Mouse (Mus musculus) limb, embryonic 15.5 days (tissue): ENCODE measurements at regions not wholly inside any gene's neighbourhood (a gene's known extent, or its start where the extent isn't known, plus 50 kb on each side); places are given as distances from the start of the nearest gene placed in this dataset.

Experiments used
- ATAC-seq: fragments of 200-750 bp; cut with Nextera tagmentation; 2 replicates; pipeline ENCODE4 v1.8.0; 2017; ENCODE audit warnings: low read depth, moderate TSS enrichment; ENCODE audit not compliant: insufficient number of reproducible peaks, low FRiP score, low TSS enrichment
- H3K27ac ChIP-seq: fragments of 300-500 bp; sonication (generic); 2 replicates; pipeline ENCODE4 v1.5.1; 2015; ENCODE audit warnings: moderate library complexity, mild to moderate bottlenecking, inconsistent platforms
- H3K27me3 ChIP-seq: fragments of 300-500 bp; sonication (generic); 2 replicates; pipeline ENCODE4 v1.6.1; 2015; ENCODE audit warnings: inconsistent platforms
- H3K36me3 ChIP-seq: fragments of 300-500 bp; sonication (generic); 2 replicates; pipeline ENCODE4 v1.6.1; 2015; ENCODE audit warnings: inconsistent platforms
- H3K4me1 ChIP-seq: fragments of 300-500 bp; sonication (generic); 2 replicates; pipeline ENCODE4 v1.6.1; 2015; ENCODE audit warnings: inconsistent platforms
- H3K4me2 ChIP-seq: fragments of 300-500 bp; sonication (generic); 2 replicates; pipeline ENCODE4 v1.6.1; 2015; ENCODE audit warnings: mild to moderate bottlenecking, inconsistent platforms
- H3K4me3 ChIP-seq: fragments of 300-500 bp; sonication (generic); 2 replicates; pipeline ENCODE4 v1.5.1; 2015; ENCODE audit warnings: mild to moderate bottlenecking, inconsistent platforms
- H3K9ac ChIP-seq: fragments of 300-500 bp; sonication (generic); 2 replicates; pipeline ENCODE4 v1.6.1; 2015; ENCODE audit warnings: inconsistent platforms
- H3K9me3 ChIP-seq: fragments of 300-500 bp; sonication (generic); 2 replicates; pipeline ENCODE4 v1.6.1; 2016; ENCODE audit warnings: inconsistent platforms
- WGBS: fragments of 180-500 bp; shearing (Covaris S2); methylation state at CpG from one replicate; pipeline ENCODE4 v1.1.7; 2015; 5-methylcytosine and 5-hydroxymethylcytosine counted together

GRCm38 (mm10) chr12:92187133-92187482 lies 338.2 kb upstream of the Sel1l start:
- Histone ChIP-seq H3K36me3 (no peaks in the 10 kb centered on the region), H3K27ac (no peak overlapping the region), H3K4me1 (no peaks in the 10 kb centered on the region), H3K4me2 (no peak overlapping the region), H3K4me3 (no peak overlapping the region), H3K27me3 (no peaks in the 10 kb centered on the region), H3K9ac (no peak overlapping the region), H3K9me3 (no peaks in the 10 kb centered on the region)
- WGBS, result 67% methylated on average over 2 of the region's 2 CpGs
- ATAC-seq, result no peak

- Histone ChIP-seq H3K4me3 (no peak overlapping the region), H3K27me3 (no peaks in the 10 kb centered on the region), H3K4me2 (no peak overlapping the region), H3K36me3 (no peaks in the 10 kb centered on the region), H3K9ac (no peak overlapping the region), H3K9me3 (no peaks in the 10 kb centered on the region), H3K4me1 (no peaks in the 10 kb centered on the region), H3K27ac (no peak overlapping the region)
- no peak for ATAC-seq
- 59% methylated on average over 6 of the region's 6 CpGs for WGBS
Measured at GRCm38 (mm10) chr12:92186448-92187132, 337.6 kb upstream of the Sel1l start.

GRCm38 (mm10) chr12:92179292-92179691 lies 330.3 kb upstream of the Sel1l start:
- 18% methylated on average over 5 of the region's 5 CpGs for WGBS
- no peaks in the 10 kb centered on the region for H3K27me3 ChIP-seq

GRCm38 (mm10) chr12:92156726-92157125 lies 307.8 kb upstream of the Sel1l start:
- no peak overlapping the region for H3K4me2 ChIP-seq
- no peak for ATAC-seq
- no peaks in the 10 kb centered on the region for H3K9me3 ChIP-seq

More at GRCm38 (mm10) chr12:92179292-92179691, 330.3 kb upstream of the Sel1l start:
- no peaks in the 10 kb centered on the region for H3K9me3 ChIP-seq
- H3K36me3 ChIP-seq, result no peaks in the 10 kb centered on the region
- ATAC-seq, result no peak
- H3K9ac ChIP-seq, result no peak overlapping the region
- H3K4me2 ChIP-seq, result no peak overlapping the region
- H3K27ac ChIP-seq, result no peak overlapping the region
- H3K4me3 ChIP-seq, result no peak overlapping the region
- peaks cover 3% of the 10 kb centered on the region; the same call in 1 of the 2 replicates for H3K4me1 ChIP-seq

GRCm38 (mm10) chr12:92152922-92153235 lies 303.9 kb upstream of the Sel1l start:
- no peaks in the 10 kb centered on the region for H3K4me1 ChIP-seq
- WGBS, result 76% methylated on average over 2 of the region's 2 CpGs
- H3K4me3 ChIP-seq, result no peak overlapping the region
- no peak overlapping the region for H3K9ac ChIP-seq
- no peak for ATAC-seq
- H3K36me3 ChIP-seq, result no peaks in the 10 kb centered on the region
- no peaks in the 10 kb centered on the region for H3K9me3 ChIP-seq
- H3K4me2 ChIP-seq, result no peak overlapping the region
- H3K27me3 ChIP-seq, result no peaks in the 10 kb centered on the region
- no peak overlapping the region for H3K27ac ChIP-seq

More at GRCm38 (mm10) chr12:92156726-92157125, 307.8 kb upstream of the Sel1l start:
- Histone ChIP-seq H3K4me3 (no peak overlapping the region), H3K27me3 (no peaks in the 10 kb centered on the region), H3K4me1 (no peaks in the 10 kb centered on the region), H3K9ac (no peak overlapping the region), H3K27ac (no peak overlapping the region), H3K36me3 (no peaks in the 10 kb centered on the region)

GRCm38 (mm10) chr12:92152043-92152921 lies 303.3 kb upstream of the Sel1l start:
- H3K9ac ChIP-seq, result no peak overlapping the region
- no peaks in the 10 kb centered on the region for H3K27me3 ChIP-seq
- H3K4me2 ChIP-seq, result no peak overlapping the region
- H3K36me3 ChIP-seq, result no peaks in the 10 kb centered on the region
- no peak overlapping the region for H3K4me3 ChIP-seq
- 63% methylated on average over 4 of the region's 4 CpGs for WGBS
- no peak for ATAC-seq
- H3K9me3 ChIP-seq, result no peaks in the 10 kb centered on the region
- no peaks in the 10 kb centered on the region for H3K4me1 ChIP-seq
- H3K27ac ChIP-seq, result no peak overlapping the region

- H3K36me3 ChIP-seq, result no peaks in the 10 kb centered on the region
- no peaks in the 10 kb centered on the region for H3K9me3 ChIP-seq
- no peak overlapping the region for H3K9ac ChIP-seq
- no peaks in the 10 kb centered on the region for H3K4me1 ChIP-seq
- no peaks in the 10 kb centered on the region for H3K27me3 ChIP-seq
- H3K27ac ChIP-seq, result no peak overlapping the region
- H3K4me2 ChIP-seq, result no peak overlapping the region
- 65% methylated on average over 4 of the region's 4 CpGs for whole genome bisulfite sequencing
- H3K4me3 ChIP-seq, result no peak overlapping the region
- ATAC-seq, result no peak
Measured at GRCm38 (mm10) chr12:92137539-92137938, 288.6 kb upstream of the Sel1l start.

GRCm38 (mm10) chr12:92127648-92128047 lies 278.7 kb upstream of the Sel1l start:
- H3K4me1 ChIP-seq, result no peaks in the 10 kb centered on the region
- no peaks in the 10 kb centered on the region for H3K9me3 ChIP-seq
- no peak overlapping the region for H3K4me3 ChIP-seq
- H3K9ac ChIP-seq, result no peak overlapping the region
- no peaks in the 10 kb centered on the region for H3K27me3 ChIP-seq
- H3K36me3 ChIP-seq, result no peaks in the 10 kb centered on the region
- no peak overlapping the region for H3K4me2 ChIP-seq
- H3K27ac ChIP-seq, result no peak overlapping the region
- ATAC-seq, result no peak
- WGBS, result 67% methylated on average over 6 of the region's 6 CpGs

- H3K4me2 ChIP-seq, result no peak overlapping the region
- H3K27ac ChIP-seq, result no peak overlapping the region; the same call in 1 of the 2 replicates
- H3K27me3 ChIP-seq, result no peaks in the 10 kb centered on the region
- H3K36me3 ChIP-seq, result no peaks in the 10 kb centered on the region
- peak; percentile 24; the same call in 1 of the 2 replicates for ATAC-seq
- 34% methylated on average over 6 of the region's 6 CpGs for WGBS
- no peaks in the 10 kb centered on the region for H3K9me3 ChIP-seq
- H3K4me3 ChIP-seq, result no peak overlapping the region
- H3K9ac ChIP-seq, result no peak overlapping the region
- no peaks in the 10 kb centered on the region for H3K4me1 ChIP-seq
Measured at GRCm38 (mm10) chr12:92120164-92120815, 271.3 kb upstream of the Sel1l start.

GRCm38 (mm10) chr12:92109615-92110014 lies 260.7 kb upstream of the Sel1l start:
- no peak for ATAC-seq
- no peaks in the 10 kb centered on the region for H3K4me1 ChIP-seq
- no peaks in the 10 kb centered on the region for H3K27me3 ChIP-seq
- H3K9me3 ChIP-seq, result no peaks in the 10 kb centered on the region
- H3K9ac ChIP-seq, result no peak overlapping the region
- 35% methylated on average over 3 of the region's 3 CpGs for WGBS
- H3K27ac ChIP-seq, result no peak overlapping the region
- no peaks in the 10 kb centered on the region for H3K36me3 ChIP-seq
- H3K4me2 ChIP-seq, result no peak overlapping the region
- no peak overlapping the region for H3K4me3 ChIP-seq

- WGBS, result 79% methylated on average over 4 of the region's 4 CpGs
- no peak for ATAC-seq
- no peak overlapping the region for H3K9ac ChIP-seq
Measured at GRCm38 (mm10) chr12:92100080-92100479, 251.1 kb upstream of the Sel1l start.

GRCm38 (mm10) chr12:92092794-92093365 lies 243.9 kb upstream of the Sel1l start:
- no peak for ATAC-seq
- 65% methylated on average over 10 of the region's 10 CpGs for WGBS
- Histone ChIP-seq H3K36me3 (no peaks in the 10 kb centered on the region), H3K27ac (no peak overlapping the region; the same call in 1 of the 2 replicates), H3K9ac (no peak overlapping the region), H3K4me1 (no peaks in the 10 kb centered on the region), H3K4me2 (no peak overlapping the region), H3K9me3 (no peaks in the 10 kb centered on the region), H3K4me3 (no peak overlapping the region), H3K27me3 (no peaks in the 10 kb centered on the region)

More at GRCm38 (mm10) chr12:92100080-92100479, 251.1 kb upstream of the Sel1l start:
- H3K27ac ChIP-seq, result no peak overlapping the region
- H3K9me3 ChIP-seq, result no peaks in the 10 kb centered on the region
- no peaks in the 10 kb centered on the region for H3K36me3 ChIP-seq
- no peaks in the 10 kb centered on the region for H3K27me3 ChIP-seq
- H3K4me1 ChIP-seq, result no peaks in the 10 kb centered on the region
- no peak overlapping the region for H3K4me2 ChIP-seq
- no peak overlapping the region for H3K4me3 ChIP-seq
